Mouse (Mus musculus) kidney, adult 2 months (tissue): Measurements from ENCODE around the gene Adgrf3. TPM values are rescaled to one million over a fixed set of nuclear protein-coding genes. Genes with fewer than 3 reads are reported as not detected.

ENCODE experiments used
- DNase-seq: peaks from one replicate; pipeline ENCODE4 v3.0.0; 2021
- H3K27ac ChIP-seq: fragments of 200-500 bp; 2 replicates; pipeline ENCODE4 v1.5.1; 2012; ENCODE audit warnings: low read depth, low read length, control low read depth, inconsistent platforms; ENCODE audit not compliant: insufficient read depth
- H3K27me3 ChIP-seq: fragments of 200-500 bp; replicated peaks from 2 replicates; pipeline ENCODE4 v1.6.1; 2012; ENCODE audit warnings: mild to moderate bottlenecking, moderate library complexity, low read length, inconsistent platforms; ENCODE audit not compliant: control insufficient read depth, insufficient read depth
- H3K36me3 ChIP-seq: fragments of 200-500 bp; 2 replicates; pipeline ENCODE4 v1.6.1; 2012; ENCODE audit warnings: mild to moderate bottlenecking, moderate library complexity, low read length, inconsistent platforms; ENCODE audit not compliant: control insufficient read depth, insufficient read depth
- H3K4me1 ChIP-seq: fragments of 200-500 bp; 2 replicates; pipeline ENCODE4 v1.6.1; 2011; ENCODE audit warnings: low read length; ENCODE audit not compliant: control insufficient read depth, insufficient read depth
- H3K4me3 ChIP-seq: fragments of 200-500 bp; 2 replicates; pipeline ENCODE4 v1.5.1; 2011; ENCODE audit warnings: mild to moderate bottlenecking, low read depth, low read length, control low read depth; ENCODE audit not compliant: insufficient read depth
- CTCF ChIP-seq: fragments of 200-500 bp; conservative IDR thresholded peaks from 2 replicates; pipeline ENCODE4 v1.5.1; 2011; ENCODE audit warnings: low read depth, mild to moderate bottlenecking, control low read depth, low read length, moderate library complexity, mixed read lengths; ENCODE audit not compliant: insufficient read depth, insufficient read length
- POLR2A ChIP-seq: fragments of 200-500 bp; IDR thresholded peaks from one replicate; pipeline ENCODE4 v1.6.1; 2011; ENCODE audit warnings: low read depth, low read length, control low read depth
- WGBS: fragments of 180-500 bp; shearing (Covaris S2); methylation state at CpG from one replicate; pipeline ENCODE4 v1.1.7; 2018; 5-methylcytosine and 5-hydroxymethylcytosine counted together
- polyA plus RNA-seq: library from polyadenylated mRNA; depleted of rRNA; stranded (reverse); fragments of >200 nt; gene quantifications from 2 replicates; pipeline ENCODE4 v1.2.3, GENCODE M21; 2012; rRNA removed

Adgrf3 gene
- 0.05 TPM in 1 of 2 replicates, not detected in the other for polyA plus RNA-seq

DNA sequence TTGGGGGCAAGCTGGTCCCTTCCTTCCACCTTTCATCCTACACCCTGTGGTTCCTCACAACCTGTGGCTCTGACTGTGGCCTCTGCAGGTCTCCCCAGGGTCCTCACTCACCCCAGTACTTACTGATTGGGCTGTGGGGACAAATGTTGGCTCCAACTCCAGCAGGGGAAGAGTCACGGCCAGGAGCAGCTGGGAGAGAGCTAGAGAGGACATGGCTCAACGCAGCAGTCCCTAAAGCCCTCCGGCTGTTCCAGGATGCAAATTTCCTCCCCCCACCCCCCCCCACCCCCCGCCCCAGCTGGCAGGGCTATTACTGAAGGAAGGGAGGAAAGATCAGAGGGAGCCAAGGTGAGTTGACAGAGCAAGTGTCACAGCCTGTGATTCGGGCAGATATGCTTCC, at the start of gene Adgrf3:
TSS of gene Adgrf3 (minus strand) at position 230 of the 400 bp plus-strand sequence.
- Histone ChIP-seq H3K4me3 (no peak within 1 kb of the TSS), H3K4me1 (no peaks in the 10 kb centered on the region), H3K36me3 (no peaks in the 10 kb centered on the region), H3K27ac (no peak within 1 kb of the TSS), H3K27me3 (no peaks in the 10 kb centered on the region)
- TF ChIP-seq POLR2A (no peak), CTCF (no peak)
- WGBS: 44% methylated on average over 5 of the region's 5 CpGs
- no peak for DNase-seq

DNA sequence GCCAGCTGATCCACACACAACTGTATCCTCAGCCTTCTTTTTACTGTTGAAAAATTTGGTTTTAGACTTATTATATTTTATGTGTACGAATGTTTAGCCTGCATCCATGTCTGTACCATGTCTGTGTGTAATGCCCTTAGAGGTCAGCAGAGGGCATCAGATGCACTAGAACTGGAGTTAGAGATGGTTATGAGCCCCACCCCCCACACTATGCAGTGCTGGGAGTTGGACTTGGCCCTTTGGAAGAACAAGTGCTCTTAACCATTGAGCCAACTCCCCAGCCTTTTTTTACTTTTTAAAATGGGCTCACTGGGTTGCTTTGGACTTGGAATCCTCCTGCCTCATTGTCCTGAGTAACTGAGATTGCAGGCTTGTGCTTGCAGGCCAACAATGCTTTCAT, 42.1 kb upstream of the Adgrf3 start:
- peak; percentile 36 for DNase-seq
- H3K27ac ChIP-seq: no peak overlapping the region
- TF ChIP-seq CTCF (peak; percentile 37; the same call in 1 of the 2 replicates), POLR2A (no peak)
- H3K4me3 ChIP-seq: no peak overlapping the region
- no peaks in the 10 kb centered on the region for H3K4me1 ChIP-seq
- WGBS: 98% methylated on average over 1 of the region's 1 CpGs
- no peaks in the 10 kb centered on the region for H3K27me3 ChIP-seq
- H3K36me3 ChIP-seq: no peaks in the 10 kb centered on the region

DNA sequence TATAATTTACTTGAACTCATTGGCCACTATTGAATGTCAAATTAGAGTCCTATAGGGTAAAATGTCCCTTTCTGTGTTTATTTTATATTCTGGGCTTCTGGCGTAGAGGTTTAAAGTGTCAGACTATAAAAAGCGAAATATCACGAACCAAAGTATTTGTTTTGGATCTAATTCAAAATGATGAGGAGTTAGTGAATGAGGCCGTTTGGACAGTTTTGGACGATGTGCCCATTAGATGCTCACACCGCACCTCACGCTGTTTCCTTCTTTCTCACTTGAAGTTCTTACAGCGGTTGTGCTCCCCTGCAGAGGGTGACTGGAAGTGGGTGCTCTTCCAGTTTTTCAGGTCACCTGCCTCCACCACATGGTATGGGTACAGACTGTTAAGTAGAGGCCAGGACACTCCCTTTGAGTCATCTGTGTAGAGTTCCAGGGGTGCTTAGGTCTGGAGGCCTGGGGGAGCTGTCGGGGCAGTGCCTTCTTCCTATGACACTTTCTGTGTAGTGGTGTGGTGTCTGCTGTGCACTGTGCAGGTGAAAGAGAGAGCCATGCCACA, 40.4 kb upstream of the Adgrf3 start:
- no peak for DNase-seq
- WGBS: 86% methylated on average over 9 of the region's 9 CpGs
- H3K27me3 ChIP-seq: no peaks in the 10 kb centered on the region
- no peak overlapping the region for H3K27ac ChIP-seq
- peaks cover 4% of the 10 kb centered on the region; the same call in 1 of the 2 replicates for H3K4me1 ChIP-seq
- H3K36me3 ChIP-seq: no peaks in the 10 kb centered on the region
- TF ChIP-seq POLR2A (no peak), CTCF (no peak)
- H3K4me3 ChIP-seq: no peak overlapping the region

DNA sequence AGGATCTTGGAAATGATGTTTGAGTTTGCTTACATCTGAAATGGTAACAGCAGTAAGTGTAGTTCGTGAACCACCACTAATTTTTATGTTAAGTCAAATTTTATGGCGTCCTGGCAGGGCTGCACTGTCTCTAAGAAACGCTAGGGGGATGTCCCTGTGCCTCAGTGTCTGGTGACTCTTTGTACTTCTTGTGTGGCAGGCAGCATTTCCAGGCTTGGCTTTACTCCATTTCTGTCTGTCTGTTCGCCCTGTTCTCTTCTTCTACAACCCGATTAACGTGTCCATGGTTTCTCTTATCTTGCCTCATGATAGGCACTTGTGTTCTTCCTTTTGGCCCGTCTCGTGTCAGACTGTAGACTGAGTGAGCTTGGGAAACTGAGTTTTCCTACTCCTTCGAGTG, 38.2 kb upstream of the Adgrf3 start:
- no peak overlapping the region for H3K27ac ChIP-seq
- DNase-seq: no peak
- TF ChIP-seq POLR2A (no peak), CTCF (peak; percentile 28; the same call in 1 of the 2 replicates)
- 70% methylated on average over 9 of the region's 9 CpGs for WGBS
- no peaks in the 10 kb centered on the region for H3K36me3 ChIP-seq
- H3K27me3 ChIP-seq: no peaks in the 10 kb centered on the region
- H3K4me1 ChIP-seq: peaks cover 6% of the 10 kb centered on the region; the same call in 1 of the 2 replicates
- no peak overlapping the region for H3K4me3 ChIP-seq

DNA sequence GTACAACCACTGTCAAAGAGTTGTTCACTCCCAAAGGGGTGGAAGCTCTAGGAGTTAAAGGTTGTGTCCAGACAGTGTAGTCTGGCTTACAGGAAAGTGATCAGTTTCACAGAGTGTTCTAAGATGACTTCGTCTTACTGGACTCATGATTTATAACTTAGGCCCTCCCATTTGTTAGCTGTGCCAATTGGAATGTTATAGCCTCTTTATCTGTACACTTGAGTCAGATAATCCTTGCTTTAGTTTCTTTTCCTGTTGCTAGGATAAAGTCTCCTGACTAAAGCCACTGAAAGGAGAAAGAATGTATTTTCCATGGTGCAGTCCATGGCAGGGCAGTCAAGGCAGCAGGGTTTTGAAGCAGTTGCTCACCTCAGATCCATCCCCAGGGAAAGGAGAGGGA, 36.9 kb upstream of the Adgrf3 start:
- Histone ChIP-seq H3K4me3 (no peak overlapping the region), H3K27ac (no peak overlapping the region), H3K36me3 (no peaks in the 10 kb centered on the region), H3K27me3 (no peaks in the 10 kb centered on the region), H3K4me1 (peaks cover 6% of the 10 kb centered on the region; the same call in 1 of the 2 replicates)
- TF ChIP-seq CTCF: no peak
- no peak for TF ChIP-seq POLR2A
- WGBS: 20% methylated on average over 1 of the region's 1 CpGs
- no peak for DNase-seq

DNA sequence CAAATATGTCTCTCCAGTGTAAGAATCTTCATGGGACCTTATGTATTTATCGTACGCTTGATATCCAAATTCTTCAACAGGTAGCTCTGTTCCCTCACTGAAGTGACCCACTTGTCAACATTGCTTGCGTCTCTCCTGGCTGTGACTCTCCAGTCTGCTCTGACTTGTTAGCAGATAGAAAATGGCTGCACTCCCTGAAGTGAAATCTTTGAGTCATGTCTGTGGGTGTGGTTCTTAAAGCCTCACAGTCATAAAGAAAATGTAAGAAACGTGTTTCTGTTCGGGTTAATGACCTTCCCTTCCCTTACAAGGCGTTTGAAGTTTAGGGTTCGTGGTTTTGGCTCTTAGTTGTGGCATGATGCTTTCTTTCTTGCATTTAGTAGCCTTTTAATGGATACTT, 35.0 kb upstream of the Adgrf3 start:
- no peak for DNase-seq
- 81% methylated on average over 7 of the region's 7 CpGs for WGBS
- TF ChIP-seq CTCF: no peak
- TF ChIP-seq POLR2A: no peak
- Histone ChIP-seq H3K36me3 (no peaks in the 10 kb centered on the region), H3K4me1 (peaks cover 6% of the 10 kb centered on the region; the same call in 1 of the 2 replicates), H3K27me3 (no peaks in the 10 kb centered on the region), H3K4me3 (no peak overlapping the region), H3K27ac (no peak overlapping the region)

DNA sequence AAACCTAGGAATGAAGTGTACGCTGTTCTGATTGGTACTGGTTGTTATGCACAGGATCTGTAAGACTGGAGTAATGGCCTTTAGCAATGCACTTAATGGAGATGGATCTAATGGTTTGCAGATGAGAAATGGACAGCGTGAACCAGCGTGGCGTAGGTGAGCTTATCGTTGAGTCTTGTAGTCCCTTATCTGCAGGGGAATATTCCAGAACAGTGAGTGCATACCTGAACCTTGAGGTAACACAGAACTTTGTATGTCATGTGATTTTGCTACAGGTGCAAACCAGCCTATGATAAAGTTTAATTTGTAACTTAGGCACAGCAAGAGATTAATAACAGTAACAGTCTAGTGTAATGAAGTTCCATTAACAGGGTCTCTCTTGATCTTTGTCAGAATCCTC, 33.0 kb upstream of the Adgrf3 start:
- H3K4me1 ChIP-seq: peaks cover 6% of the 10 kb centered on the region; the same call in 1 of the 2 replicates
- 84% methylated on average over 5 of the region's 5 CpGs for WGBS
- no peaks in the 10 kb centered on the region for H3K36me3 ChIP-seq
- H3K27me3 ChIP-seq: no peaks in the 10 kb centered on the region
- no peak for TF ChIP-seq POLR2A
- no peak for TF ChIP-seq CTCF
- no peak for DNase-seq
- no peak overlapping the region for H3K27ac ChIP-seq
- no peak overlapping the region for H3K4me3 ChIP-seq
